Mouse (Mus musculus) R1 (cell line): ENCODE measurements around the gene Arsg.
"Not testable (repeated sequence)": the region's sequence is repeated elsewhere in the genome, so short reads cannot be mapped to it uniquely, and the experiment has no call there.

Experiments
- DNase-seq: peaks from one replicate; pipeline ENCODE4 v3.0.0-alpha.2; 2018; ENCODE audit warnings: low read depth, low spot score

Gene Arsg

DNA sequence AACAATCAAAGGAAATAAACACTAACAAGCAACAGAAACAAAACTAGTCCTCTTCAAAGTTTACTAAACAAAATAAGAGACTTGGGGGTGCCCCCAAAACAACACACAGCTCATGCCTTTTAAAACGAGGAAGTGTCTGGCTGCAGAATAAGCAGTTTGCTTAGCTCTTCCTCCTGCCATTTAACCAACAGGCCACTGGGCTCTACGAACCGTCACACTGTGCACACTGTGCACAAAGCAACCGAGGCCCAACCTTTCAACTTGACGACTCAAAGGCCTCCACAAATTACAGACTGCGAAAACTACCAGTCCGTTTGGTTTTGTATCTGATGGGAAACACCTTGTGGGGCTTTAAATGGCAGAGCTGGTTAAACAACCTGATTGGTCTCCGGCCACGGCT is 3.0 kb upstream of the Arsg start:
- no peak for DNase-seq

DNA sequence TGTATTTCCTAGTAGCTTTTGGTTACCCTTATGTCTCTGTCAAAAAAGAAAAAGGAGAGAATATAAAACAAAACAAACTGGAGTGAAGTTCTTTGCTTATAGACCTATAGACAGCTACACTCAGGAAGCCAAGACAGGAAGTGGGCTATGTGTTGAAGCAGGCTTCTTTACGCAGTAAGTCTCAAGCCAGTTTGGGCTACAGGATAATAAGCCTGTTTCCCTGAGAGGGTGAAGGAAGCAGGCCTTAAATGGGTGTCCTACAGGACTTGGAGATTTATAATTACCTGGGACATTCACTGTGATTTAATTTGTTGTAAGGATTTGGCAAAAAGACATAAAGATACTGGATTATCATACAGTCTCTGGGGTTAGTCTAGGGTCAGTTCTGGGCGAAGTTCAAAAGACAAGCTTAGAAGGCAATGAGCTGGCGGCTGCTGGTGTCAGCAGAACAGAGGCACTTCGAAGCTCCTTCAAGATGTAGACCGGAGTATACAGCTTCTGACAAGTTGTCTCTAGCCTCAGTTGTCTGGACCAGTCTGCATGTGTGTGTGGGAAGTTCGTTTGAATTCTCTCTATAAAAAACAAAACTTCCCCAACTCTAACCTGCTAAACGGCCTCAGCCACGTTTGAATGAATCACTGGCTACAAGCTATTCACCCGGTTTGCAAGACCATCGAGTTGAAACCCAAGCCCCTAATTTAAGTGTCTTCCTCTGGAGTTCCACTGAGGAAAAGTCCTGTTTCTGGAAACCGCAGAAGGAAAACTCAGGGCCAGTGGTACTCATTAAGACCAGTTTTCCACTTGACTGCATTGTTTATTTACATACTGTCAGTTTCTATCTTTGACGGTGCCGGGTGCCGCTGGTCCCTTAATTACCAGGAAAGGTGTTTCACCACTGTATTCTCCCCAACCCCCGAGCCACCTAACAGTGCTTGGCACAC is 2.0 kb upstream of the Arsg start:
- no peak for DNase-seq

DNA sequence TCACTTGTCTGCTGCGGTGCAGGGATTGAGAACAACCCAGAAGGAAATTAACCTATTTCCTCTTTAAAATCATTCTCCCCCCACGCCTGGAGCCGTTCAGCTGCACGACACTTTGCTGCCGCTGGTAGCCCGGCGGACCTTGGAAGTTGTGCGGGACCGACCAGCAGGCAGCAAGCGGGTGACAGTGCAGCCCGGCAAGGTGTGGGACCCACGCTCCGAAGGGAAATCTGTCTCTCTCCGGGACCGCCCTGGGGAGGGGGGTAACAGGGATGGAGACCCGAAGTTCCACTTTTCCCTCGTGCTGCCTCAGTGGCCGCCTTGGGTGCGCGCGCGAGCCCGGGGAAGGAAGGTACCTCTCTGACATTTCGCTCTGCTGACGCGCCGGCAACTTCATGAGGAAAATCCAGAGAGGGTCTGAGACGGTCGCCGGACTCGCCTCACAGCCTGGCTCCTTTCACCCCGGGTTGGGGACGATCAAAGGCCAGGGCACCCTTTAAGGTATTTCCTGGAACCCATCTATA is 943 bp upstream of the Arsg start:
- peak; percentile 48 for DNase-seq

DNA sequence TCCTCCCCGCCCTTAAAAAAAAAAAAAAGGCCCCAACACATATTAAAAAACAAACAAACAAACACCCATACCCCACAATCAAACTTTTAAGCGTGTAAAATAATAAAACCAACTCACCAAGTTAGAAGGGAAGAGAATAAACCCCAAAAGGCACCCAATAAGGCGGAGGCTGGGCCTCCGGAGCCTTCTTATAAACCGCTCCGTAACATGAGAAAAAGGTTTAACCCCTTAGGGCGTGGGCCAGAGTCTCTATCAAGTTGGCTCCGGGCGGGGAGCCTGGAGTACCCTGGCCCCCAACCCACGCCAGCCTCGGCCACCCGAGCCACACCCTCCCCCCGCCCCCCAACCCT is 378 bp upstream of the Arsg start:
- no peak for DNase-seq

DNA sequence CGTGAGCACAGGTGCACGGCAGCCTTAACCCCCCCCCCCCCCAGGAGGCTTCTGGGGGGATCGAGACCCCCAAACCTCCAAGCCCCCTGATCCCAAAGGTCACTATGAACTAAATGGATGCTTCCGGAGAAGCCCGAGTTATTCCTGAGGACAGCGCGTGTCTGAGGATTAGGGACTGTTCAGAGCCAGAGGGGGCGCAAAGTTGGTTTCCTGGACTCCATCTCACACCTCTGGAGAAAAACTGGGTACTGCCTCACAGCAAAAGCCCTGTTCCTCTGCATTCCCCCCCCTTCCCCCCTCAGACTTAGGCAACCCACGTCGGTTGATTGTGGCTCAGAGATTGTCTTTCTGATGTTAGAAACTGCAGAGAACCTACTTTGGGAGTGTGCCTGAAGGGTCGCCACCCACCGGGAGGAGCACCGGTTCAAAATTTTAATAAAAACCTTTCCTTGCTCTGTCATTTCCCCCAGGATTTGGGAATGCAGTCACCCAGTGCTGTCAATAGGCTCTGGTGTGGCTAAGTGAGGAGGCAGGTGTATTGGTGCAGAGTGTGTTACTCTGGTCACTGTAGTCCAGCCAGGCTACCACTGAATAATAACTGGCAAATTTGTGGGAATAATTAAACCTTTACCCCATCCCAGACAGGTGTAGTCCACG is 1.0 kb downstream of the Arsg start:
- DNase-seq, result peak; percentile 71

DNA sequence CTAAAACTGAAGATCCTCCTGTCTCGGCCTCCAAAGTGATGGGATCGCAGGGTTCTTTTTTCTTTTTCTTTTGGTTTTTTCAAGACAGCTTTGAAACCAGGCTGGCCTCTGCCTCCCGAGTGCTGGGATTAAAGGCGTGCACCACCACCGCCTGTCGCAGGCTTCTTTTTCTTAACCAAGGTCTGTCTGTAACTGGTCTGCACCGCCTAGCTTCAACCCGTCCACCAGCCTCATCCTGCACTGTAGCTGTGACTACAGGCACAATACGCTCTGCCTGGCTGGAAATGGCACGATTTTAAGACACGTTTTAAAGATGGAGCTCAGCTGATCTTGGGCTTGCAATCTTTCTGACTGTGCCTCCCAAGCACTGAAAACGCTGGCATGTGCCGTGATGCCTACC is 1.7 kb downstream of the Arsg start:
- peak; percentile 26 for DNase-seq

DNA sequence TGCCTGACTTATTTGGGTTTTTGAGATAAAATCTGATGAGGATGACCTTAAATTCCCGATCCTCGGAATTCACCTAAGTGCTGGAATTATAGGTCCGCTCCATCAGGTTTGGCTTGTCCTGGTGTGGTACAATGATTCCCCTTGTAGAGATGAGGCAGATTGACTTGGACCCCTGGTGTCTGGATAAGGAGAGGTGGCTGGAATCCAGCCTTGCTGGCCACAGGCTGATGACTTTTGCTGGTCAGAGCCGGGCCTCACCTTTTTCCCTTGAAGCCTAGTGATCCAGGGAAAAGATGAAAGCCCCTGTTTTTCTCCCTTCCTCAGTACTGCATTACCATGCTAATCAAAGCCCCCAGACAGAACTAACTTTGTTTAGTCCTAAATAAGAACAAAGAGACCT is 2.5 kb downstream of the Arsg start:
- DNase-seq, result no peak

DNA sequence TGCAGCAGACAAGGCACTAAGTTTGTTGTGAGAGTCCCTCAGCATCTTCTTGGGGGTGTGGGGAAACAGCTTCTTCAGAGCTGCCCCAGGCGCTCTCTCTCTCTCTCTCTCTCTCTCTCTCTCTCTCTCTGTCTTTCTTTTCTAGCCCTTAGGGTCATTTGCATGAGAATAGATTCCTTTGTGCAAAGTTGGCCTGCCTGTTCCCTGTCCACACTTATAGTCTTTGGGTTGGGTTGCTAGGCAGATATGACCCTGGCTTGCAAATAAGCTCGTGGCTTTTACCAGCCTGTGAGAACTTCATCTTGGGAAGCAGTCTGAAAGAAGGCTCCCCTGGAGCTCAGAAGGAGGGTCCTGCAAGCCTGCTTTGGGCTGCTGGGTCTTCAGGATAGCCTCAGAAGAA is 3.1 kb downstream of the Arsg start:
- DNase-seq, result peak; percentile 64

DNA sequence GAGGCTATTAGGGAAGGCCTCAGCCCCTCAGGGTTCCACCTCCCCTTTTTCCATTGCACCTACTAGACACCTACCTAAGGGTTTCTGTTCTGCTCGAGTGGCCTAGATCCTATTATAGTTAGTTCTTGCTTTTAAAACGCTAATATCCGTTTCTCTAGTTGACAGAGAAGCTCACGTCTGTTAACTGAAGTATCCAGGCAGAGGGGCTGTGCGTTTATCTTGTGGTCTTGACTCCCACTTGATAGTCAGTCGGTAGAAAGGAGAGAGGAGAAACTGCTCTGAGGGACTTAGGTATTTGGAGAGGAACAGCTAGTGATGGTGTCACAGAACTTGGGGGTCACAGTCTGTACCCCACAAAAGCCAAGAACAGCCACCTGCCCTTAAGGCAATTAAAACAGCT is 3.5 kb downstream of the Arsg start:
- DNase-seq, result no peak

DNA sequence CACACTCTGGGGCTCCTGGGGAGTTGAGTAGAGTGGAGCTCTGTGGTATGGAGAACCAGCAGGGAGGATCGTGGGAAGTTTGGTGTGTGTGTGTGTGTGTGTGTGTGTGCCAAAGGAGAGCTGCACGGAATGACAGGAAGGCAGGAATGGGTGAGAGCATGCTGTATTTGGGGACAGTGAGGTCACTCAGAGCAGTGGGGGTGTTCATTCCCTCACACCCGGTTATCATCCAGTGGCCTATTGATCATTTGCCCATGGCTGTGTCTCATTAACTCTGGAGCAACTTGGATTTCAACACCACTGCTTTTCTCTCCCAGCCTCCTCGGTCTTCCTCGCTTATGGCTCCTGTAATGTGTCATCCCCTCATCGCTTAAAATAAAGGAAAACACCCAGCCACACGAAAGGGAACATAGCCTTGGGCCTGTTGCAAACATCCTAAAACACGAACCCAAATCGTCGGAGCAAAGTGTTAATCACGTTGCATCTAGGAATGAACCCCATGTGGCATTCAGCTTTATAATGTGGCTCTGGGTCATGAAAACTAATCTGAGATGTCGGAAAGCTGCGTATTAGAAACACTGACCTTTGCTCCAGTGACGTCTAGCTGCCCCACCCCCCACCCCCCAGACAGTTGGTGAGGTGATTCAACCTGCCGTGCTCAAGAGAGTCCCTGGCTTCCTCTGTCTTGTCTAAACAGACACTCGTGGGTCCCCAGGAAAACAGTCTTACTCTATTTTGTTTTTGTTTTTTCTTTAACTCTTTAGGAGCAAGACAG is 4.6 kb downstream of the Arsg start:
- no peak for DNase-seq

DNA sequence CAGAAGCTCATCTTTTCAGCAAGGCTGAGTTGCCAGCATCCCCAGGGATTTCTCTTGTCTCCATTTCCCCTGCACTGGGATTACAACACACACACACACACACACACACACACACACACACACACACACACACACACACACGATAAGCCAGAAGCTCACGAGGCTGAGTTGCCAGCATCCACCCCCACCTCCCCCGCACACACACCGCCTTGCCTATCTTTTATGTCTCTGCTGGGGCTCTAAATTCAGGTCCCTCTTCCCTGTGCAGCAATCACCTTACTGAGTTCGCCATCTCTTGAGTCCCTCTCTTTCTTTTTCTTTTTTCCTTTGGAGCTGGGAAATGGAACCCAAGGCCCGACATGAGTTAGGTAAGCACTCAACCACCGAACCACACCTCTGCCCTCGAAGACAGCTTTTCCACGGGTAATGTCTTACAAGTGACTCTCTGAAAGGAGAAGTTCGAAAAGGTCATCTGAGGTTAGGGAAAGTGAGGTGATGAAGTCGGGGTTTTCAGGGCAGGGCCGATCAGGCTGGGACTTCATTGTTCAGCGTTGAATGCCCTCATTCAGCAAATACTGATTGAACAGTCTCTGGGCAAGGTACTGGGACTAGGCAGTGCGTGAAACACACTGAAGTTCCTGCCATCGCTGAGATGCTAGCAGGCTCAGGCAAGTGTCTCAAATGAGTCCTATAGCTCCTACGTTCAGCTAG is 6.6 kb downstream of the Arsg start:
- no peak for DNase-seq

DNA sequence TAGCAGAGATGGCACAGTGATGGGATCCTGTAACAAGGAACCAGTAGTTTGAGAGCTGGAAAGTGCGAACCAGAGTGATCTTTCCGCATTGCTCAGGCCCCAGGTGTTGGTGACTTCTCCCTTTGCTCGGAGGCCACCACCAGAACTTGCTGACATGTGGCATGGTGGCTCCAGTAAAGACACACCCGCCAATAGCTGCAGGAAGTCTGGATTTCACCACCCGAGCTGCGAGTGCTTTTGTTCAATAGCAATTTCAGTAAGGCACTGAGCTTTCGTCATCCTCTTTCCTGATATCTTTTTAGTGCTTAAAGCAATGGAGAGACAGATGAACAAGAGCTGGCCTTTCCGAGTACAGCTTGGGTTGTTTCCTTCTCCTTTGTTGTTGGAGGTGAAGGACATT is 7.3 kb downstream of the Arsg start:
- DNase-seq, result no peak

DNA sequence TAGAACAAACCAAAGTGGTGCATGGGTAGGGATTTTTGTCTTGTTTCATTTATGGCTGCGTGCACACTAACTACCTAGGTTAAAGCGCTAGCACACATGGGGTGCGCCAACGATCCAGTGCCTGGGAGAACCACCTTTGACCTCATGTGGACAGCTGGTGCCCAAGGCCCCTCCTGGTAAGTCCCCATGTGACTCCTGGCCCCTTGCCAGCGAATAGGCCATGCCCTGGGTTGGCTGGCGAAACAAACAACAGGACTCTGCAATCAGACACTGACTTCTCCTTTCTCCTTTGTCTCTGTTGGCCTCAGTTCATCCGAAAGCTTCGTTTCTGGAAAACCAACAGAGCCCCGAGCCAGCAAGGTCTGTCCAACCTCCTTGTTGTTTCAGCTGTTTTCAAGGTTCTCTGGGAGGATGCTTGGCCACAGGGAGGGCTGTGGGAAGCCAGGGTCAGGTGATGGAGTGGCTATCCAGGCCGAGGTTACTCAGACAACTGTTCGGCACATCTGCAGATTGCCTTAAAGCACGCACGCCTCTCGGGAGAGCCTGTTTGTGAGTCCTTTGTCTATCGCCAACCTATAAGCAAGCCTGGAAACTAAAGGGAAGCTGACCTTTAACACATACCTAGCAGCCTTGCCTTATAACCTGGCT is 12.3 kb downstream of the Arsg start:
- DNase-seq, result no peak

DNA sequence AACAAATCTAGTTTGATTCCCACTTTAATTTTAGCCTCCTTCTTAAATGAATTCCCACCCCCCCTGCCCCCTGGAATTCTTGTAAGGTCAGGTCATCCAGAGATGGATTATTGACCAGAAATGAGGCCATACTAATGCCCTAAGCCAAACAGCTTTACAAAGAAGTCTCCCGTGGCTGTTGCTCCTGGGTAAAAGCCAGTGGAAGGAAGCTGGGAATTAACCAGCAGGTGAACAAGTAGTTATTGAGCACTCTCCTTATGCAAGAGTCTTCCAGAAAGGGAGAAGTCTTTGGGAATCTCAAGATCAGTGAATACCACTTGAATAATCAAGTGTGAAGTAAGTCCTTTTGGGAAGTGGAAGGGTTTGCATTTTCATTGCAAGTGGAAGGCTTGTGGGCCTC is 13.9 kb downstream of the Arsg start:
- no peak for DNase-seq

DNA sequence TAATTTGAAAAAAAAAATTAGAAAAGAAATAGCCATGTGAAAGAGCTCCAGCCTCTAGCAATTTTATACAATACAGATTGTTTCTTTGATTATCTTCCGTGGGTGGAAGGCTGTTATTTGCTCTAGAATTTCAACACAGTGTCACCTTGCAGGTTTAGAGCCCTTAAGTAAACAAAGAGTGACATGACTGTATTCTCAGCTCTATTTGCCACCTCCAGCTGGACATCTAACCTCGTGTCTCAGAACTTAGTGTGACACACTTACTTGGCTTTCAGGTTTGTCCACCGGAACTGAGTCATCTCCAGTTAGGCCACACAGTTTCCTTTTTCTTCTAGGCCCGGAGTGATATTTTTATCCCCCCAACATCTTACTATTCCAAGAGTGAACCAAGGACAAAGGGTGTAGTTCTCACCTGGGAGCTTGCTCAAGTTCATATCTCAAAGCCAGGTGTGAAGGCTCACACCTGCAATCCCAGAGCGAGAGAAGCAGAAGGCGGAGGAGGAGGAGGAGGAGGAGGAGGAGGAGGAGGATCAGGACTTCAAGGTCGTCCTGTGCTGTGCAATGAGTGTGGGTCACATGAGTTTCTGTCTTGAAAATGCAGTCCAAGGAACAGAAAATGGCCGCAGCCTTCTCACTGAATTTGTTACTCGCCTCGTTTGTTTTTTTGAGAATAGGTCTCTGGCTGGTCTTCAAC is 15.0 kb downstream of the Arsg start:
- no peak for DNase-seq

DNA sequence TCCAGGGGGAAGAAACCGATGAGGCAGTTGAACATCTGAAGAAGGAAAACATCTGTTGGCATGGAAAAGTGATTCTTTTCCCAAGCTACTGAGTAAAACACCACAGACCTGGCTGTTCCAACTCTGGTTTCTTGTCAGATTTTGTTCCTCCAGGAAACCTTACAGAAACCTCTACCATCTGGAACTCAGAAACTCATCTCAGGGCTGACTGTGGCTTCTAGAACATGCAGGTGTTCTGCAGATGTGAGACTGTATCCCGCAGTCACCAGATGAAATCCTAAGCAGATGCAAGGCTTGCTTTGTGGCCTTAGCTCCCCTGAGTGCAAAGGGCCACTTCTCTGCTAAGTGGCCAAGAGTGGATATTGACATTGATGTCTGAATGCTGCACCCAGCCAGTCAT is 16.6 kb downstream of the Arsg start:
- no peak for DNase-seq

DNA sequence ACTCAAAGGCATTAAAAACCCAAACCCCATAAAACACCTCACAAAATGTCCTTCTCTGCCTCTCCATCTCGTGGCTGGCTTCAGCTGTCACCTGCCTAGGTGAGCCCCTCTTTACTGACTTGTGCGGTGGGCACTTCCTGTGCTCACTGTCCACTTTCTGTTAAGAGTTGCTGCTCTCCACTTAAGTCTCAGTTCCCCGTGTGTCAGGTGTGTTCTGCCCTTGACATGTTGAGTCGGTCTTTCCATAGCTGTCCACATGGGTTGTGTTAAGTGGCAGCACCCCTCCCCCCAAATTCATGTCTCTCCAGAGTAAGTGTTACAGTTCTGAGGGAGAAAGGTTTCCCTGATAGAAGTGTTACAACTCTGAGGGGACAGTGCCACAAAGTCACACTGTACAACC is 18.7 kb downstream of the Arsg start:
- DNase-seq, result no peak

DNA sequence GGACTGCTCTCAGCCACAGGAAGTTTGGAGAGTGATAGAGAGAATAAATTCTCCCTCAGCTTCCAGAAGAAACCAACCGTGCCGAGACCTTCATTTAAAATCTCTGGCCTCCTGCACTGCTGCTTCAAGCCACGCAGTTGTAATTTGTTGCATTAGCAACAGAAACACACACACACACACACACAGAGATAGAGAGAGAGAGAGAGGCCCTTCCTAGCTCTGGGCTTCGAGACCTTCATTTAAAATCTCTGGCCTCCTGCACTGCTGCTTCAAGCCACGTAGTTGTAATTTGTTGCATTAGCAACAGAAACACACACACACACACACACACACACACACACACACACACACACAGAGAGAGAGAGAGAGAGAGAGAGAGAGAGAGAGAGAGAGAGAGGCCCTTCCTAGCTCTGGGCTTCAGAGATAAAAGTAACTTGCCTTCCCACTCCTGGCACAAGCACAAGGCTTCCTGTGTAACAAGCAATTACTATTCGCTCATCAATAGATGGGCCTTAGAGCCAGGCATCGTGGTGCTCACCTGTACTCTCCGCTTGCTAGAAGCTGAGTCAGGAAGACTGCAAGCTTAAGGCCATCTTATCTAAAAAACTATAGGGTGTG is 19.8 kb downstream of the Arsg start:
- not testable (repeated sequence) for DNase-seq

DNA sequence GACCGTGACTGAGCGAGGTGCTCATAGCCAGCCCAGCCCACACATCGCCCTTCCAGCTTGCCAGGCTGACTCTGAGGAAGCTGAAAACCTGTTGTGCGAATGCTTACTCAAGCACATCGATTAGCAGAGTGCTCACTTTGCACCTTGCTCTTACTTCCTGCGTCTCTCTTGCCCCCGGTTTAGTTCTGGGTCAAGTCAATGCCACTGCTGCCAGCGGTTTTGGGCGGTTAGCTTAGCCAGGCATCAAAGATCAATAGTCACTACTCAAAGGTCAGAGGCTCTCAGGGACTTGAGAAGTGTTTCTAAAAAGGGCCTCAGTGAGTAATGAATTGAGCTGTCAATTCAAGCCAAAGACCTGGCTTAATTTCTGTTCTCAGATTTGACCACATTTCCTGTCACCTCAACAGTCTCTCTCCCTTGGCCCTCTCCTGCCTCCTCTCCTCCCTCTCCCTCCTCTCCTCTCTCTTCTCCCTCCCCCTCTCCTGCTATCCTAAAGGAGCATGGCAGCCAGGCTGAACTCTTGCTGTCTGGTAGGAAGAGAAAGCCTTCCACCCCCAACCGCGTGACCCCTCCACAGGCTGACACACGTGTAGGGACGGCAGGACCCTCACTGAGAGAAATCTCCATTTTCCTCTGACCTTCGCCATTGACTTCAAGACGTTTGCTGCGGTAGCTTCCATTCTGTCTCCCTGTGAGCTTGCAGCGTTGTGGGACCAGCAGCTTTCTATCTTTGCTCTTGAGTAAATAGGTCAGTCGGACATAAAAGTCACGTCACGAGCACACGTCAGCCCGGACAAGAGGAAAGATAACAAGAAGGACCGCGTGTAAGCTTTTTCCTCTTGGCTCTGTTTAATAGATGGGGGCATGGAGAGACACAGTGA is 22.0 kb downstream of the Arsg start:
- DNase-seq, result no peak
